Mouse (Mus musculus) midbrain, embryonic 14.5 days (tissue): Measurements from ENCODE around the gene Irf6. TPM values are rescaled to one million over a fixed set of nuclear protein-coding genes. Genes with fewer than 3 reads are reported as not detected.
A peak's percentile ranks its signal among the peaks of the same experiment; 100 is the strongest.

Experiments used
- ATAC-seq: fragments of 200-750 bp; cut with Nextera tagmentation; 2 replicates; pipeline ENCODE4 v1.8.0; 2017; ENCODE audit warnings: moderate number of reproducible peaks, moderate library complexity; ENCODE audit not compliant: low FRiP score, low TSS enrichment
- DNase-seq: peaks from one replicate; pipeline ENCODE4 v3.0.0-alpha.2; 2015
- H3K27ac ChIP-seq: fragments of 300-500 bp; sonication (generic); replicated peaks from 2 replicates; pipeline ENCODE4 v1.5.1; 2014; ENCODE audit warnings: mild to moderate bottlenecking, low read depth, low read length, moderate library complexity
- H3K27me3 ChIP-seq: fragments of 300-500 bp; sonication (generic); 2 replicates; pipeline ENCODE4 v1.6.1; 2014; ENCODE audit warnings: low read length, control low read depth, mixed read lengths; ENCODE audit not compliant: control insufficient read depth, insufficient read depth
- H3K36me3 ChIP-seq: fragments of 300-500 bp; sonication (generic); 2 replicates; pipeline ENCODE4 v1.6.1; 2014; ENCODE audit warnings: low read length, control low read depth; ENCODE audit not compliant: control insufficient read depth, insufficient read depth
- H3K4me1 ChIP-seq: fragments of 300-500 bp; sonication (generic); 2 replicates; pipeline ENCODE4 v1.6.1; 2014; ENCODE audit warnings: mild to moderate bottlenecking, antibody characterized with exemption, low read length, control low read depth; ENCODE audit not compliant: control insufficient read depth, insufficient read depth
- H3K4me2 ChIP-seq: fragments of 300-500 bp; sonication (generic); 2 replicates; pipeline ENCODE4 v1.6.1; 2014; ENCODE audit warnings: mild to moderate bottlenecking, low read length, moderate library complexity
- H3K4me3 ChIP-seq: fragments of 300-500 bp; sonication (generic); replicated peaks from 2 replicates; pipeline ENCODE4 v1.5.1; 2014; ENCODE audit warnings: low read depth, low read length
- H3K9ac ChIP-seq: fragments of 300-500 bp; sonication (generic); replicated peaks from 2 replicates; pipeline ENCODE4 v1.6.1; 2014; ENCODE audit warnings: mild to moderate bottlenecking, low read length, moderate library complexity
- H3K9me3 ChIP-seq: fragments of 300-500 bp; sonication (generic); 2 replicates; pipeline ENCODE4 v1.6.1; 2016; ENCODE audit warnings: low read length, control low read depth, mixed read lengths; ENCODE audit not compliant: control insufficient read depth
- WGBS: fragments of 180-500 bp; shearing (Covaris S2); extraction: QIAGEN DNeasy Blood & Tissue Kit; methylation state at CpG from one replicate; pipeline ENCODE4 v1.1.7; 2014; 5-methylcytosine and 5-hydroxymethylcytosine counted together
- polyA plus RNA-seq: library from polyadenylated mRNA; unstranded; fragments of >200 nt; fragmentation: Nextera tagmentation; extraction: Ambion mirVana; gene quantifications from 2 replicates; pipeline ENCODE4 v1.2.1, GENCODE M21; 2014

Irf6 gene
- polyA plus RNA-seq, 1 experiment from 2014 or later: 0.92 TPM

DNA sequence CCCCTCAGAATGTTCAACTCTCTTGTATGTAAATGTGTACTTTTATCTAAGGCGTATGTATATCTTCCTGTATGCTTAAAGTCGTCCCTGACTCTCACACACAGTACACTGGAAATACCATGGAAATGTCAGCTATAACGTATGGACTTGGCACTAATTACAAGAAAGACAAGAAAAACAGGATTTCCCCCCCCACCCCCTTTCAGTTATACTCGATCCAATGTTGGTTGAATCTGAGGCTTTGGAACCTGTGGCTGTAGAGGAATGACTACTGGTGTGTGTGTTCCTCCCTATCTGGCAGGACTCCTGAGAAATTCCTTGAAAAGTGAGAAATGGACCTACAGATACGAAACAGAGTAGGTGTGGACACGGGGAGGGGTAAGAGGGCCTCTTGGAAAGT is 35.3 kb downstream of the Irf6 start:
- DNase-seq: no peak
- H3K36me3 ChIP-seq: no peaks in the 10 kb centered on the region
- H3K27me3 ChIP-seq: no peaks in the 10 kb centered on the region
- no peak for ATAC-seq
- no peak overlapping the region for H3K27ac ChIP-seq
- no peak overlapping the region for H3K9ac ChIP-seq
- H3K4me1 ChIP-seq: peaks cover 10% of the 10 kb centered on the region; the same call in 1 of the 2 replicates
- no peak overlapping the region for H3K4me3 ChIP-seq
- no peak overlapping the region for H3K4me2 ChIP-seq
- no peaks in the 10 kb centered on the region for H3K9me3 ChIP-seq
- WGBS: 91% methylated on average over 6 of the region's 6 CpGs

DNA sequence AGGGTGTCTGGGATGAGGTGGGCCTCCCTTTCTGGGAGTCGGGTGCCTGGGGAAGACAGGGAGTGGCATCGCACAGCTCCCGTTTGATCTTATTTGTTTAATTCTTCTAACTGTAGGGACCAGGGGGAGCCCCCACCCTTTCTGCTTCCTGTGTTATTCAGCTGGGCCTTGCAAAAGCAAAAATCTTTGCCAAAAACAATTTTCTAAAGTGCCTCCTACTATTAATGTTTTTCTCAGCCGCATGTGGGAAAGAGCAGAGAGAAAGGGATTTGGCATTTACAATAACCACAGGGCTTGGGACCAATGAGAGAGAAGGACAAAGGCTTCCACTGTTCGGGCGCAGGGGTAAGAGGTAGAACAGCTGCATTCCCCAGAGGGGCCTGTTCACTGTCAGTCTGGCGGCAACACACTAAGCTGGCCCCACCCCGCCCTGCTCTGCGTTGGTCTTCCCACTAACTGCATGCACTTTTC is 36.3 kb downstream of the Irf6 start:
- H3K36me3 ChIP-seq: no peaks in the 10 kb centered on the region
- H3K9me3 ChIP-seq: no peaks in the 10 kb centered on the region
- ATAC-seq (peak; percentile 77; the same call in 1 of the 2 replicates), DNase-seq (peak; percentile 74)
- H3K4me2 ChIP-seq: no peak overlapping the region
- 0 out of 2 replicates have a peak overlapping the region, but pooled peaks have one; percentile 37 for H3K27ac ChIP-seq
- H3K9ac ChIP-seq: no peak overlapping the region
- WGBS: 27% methylated on average over 9 of the region's 9 CpGs
- no peaks in the 10 kb centered on the region for H3K27me3 ChIP-seq
- H3K4me3 ChIP-seq: no peak overlapping the region
- peaks cover 10% of the 10 kb centered on the region; the same call in 1 of the 2 replicates for H3K4me1 ChIP-seq

DNA sequence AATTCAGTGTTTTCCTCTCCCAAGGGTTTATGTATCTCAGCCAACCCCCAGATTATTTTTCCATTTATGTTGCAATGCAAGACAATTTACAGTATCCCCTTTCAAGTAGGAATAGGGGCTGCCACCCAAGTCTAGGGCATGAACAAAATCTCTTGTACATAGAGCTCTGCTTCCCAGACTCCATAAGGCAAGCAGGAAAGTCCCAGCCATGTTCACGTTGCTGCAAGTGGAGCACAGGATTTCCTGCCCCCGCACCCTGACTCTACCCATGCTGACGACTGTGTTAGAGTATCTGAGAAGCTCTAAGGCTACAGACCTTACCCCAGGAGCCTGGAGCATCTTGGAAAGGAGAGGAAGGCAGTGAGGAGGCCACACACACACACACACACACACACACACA is 36.9 kb downstream of the Irf6 start:
- 67% methylated on average over 3 of the region's 3 CpGs for WGBS
- DNase-seq (no peak), ATAC-seq (no peak)
- Histone ChIP-seq H3K9me3 (no peaks in the 10 kb centered on the region), H3K4me3 (no peak overlapping the region), H3K4me2 (no peak overlapping the region), H3K4me1 (peaks cover 10% of the 10 kb centered on the region; the same call in 1 of the 2 replicates), H3K9ac (no peak overlapping the region), H3K27ac (0 out of 2 replicates have a peak overlapping the region, but pooled peaks have one; percentile 13), H3K27me3 (no peaks in the 10 kb centered on the region), H3K36me3 (no peaks in the 10 kb centered on the region)

DNA sequence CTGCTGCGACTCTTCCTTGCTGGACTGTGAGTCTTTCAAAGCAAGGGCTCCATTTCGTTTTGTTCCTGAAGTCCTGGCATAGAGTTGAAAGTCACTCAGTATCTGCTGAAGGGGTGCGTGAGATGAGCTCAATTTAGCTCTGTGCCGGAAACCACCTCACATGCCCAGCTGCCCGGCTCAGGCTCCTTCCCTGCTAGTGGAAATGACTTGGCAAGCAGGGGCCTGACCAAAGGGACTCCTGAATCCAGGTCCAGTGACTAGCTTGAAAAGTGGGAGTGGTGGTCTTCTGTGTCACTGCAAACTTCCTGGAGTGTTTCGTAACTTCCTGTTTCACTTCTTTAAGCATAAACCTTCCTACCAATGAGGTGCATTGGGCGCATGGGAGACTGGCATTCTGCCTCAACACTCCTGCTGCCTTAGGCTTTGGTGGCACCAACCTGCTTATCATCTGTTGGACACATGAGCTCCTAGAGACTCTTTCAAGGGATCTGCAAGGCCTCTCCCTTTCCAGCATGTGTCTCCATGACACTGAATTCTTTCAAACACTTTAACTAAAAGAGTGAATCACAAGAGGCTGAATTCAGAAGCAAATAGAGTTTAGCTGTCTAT is 38.9 kb downstream of the Irf6 start:
- Histone ChIP-seq H3K9me3 (no peaks in the 10 kb centered on the region), H3K27ac (no peak overlapping the region), H3K27me3 (no peaks in the 10 kb centered on the region), H3K4me2 (no peak overlapping the region), H3K4me3 (no peak overlapping the region), H3K36me3 (no peaks in the 10 kb centered on the region), H3K9ac (no peak overlapping the region), H3K4me1 (peaks cover 10% of the 10 kb centered on the region; the same call in 1 of the 2 replicates)
- ATAC-seq (no peak), DNase-seq (no peak)
- WGBS: 88% methylated on average over 7 of the region's 7 CpGs

DNA sequence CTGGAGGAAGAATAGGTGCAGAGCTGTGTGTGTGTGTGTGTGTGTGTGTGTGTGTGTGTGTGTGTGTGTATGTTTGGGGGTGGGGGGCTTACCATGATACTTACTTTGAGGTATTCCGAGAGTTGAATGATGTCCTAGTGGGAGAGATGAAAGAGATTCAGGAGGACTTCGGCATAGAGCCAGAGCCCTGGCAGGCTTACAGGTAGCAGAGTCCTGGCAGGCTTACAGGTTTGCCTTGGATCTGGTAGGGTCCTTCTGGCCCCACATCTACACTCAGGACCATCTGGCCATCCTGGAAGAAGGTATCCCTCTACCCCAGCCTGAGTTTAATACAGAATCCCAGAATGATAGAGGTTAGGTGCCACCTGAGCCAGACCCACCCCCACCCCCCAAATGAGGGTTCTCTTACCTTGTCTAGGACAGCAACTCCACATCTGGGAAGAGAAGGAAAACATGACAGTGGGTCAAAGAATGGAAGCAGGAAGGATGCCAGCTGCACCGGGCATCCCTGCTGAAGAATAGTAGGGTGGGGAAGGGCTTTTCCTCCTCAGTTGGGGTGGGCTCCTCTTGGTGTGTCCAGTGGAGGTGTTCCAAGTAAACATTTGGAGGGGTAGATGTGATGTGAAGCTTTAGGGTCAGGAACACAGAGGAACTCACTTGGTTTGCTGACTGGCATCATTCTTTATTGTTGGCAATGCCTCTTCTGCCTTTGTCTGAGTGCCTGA is 41.7 kb downstream of the Irf6 start:
- no peak overlapping the region for H3K4me3 ChIP-seq
- no peak overlapping the region for H3K4me2 ChIP-seq
- 78% methylated on average over 3 of the region's 3 CpGs for WGBS
- no peaks in the 10 kb centered on the region for H3K9me3 ChIP-seq
- no peak for DNase-seq
- no peak for ATAC-seq
- H3K27me3 ChIP-seq: no peaks in the 10 kb centered on the region
- no peaks in the 10 kb centered on the region for H3K36me3 ChIP-seq
- peaks cover 2% of the 10 kb centered on the region; the same call in 1 of the 2 replicates for H3K4me1 ChIP-seq
- no peak overlapping the region for H3K27ac ChIP-seq
- H3K9ac ChIP-seq: no peak overlapping the region

DNA sequence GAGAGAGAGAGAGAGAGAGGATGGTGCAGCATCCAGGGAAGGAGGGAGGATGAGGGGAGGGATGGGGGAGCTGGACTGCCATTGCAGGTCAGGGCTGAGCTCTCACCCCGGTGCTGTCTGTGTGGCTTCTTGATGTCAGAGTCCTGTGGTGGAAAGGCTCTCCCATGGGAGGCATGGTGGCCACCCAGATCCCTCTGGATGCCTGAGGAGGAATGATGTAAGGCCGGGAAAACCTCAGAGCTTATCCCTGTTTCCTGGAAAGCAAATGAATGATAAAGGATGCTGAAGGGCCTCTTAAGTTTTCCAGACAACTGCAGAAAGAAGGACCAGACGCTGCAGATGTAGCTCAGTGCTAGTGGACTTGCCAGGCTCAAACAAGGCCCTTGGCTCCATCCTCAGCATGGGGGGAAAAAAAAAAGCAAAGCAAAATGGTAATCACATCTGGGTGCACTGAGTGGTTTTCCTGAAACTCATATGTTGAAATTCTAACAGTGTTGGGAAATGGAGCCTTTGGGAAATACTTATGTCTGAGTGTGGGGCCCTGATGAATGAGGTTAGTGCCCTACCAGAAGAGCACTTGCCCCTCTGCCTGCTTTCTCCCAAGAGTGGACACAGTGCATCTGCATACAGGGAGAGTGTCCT is 42.4 kb downstream of the Irf6 start:
- no peak overlapping the region for H3K4me2 ChIP-seq
- H3K9me3 ChIP-seq: no peaks in the 10 kb centered on the region
- H3K27ac ChIP-seq: no peak overlapping the region
- H3K4me3 ChIP-seq: no peak overlapping the region
- ATAC-seq (no peak), DNase-seq (no peak)
- H3K4me1 ChIP-seq: no peaks in the 10 kb centered on the region
- H3K27me3 ChIP-seq: no peaks in the 10 kb centered on the region
- no peak overlapping the region for H3K9ac ChIP-seq
- H3K36me3 ChIP-seq: no peaks in the 10 kb centered on the region
- WGBS: 73% methylated on average over 3 of the region's 3 CpGs

DNA sequence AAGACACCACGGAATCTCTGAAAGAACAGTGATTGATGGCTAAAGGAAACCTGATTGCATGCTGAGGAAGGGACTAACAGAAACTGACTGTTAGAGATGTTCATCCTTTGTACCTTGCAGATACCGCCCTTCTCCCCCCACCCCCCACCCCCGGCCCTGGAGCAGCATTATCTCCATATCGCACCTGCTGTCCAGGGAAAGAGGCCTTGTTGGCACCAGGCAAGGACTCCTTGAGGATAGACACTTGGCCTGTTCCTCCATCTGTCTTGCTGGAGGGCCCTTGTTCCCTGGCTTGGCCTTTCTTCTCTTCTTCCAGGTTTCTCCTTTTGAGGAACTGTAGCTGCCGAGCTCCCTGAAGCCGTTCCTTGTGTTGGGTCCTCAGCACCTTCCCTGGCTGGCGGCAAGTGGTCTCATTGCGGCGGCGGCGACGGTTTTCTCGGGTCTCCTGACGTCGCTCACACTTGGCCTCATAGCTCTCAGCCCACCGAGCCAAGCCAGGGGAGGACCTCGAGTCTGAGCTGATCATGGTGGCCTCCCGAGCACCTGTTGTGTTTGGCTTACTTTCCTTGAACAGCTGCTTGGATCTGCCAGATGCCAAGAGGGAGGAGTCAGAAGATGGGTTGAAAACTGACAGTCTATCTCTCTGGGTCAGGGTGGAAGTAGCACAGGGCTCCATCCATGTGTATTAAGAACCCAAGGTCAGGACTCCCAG is 44.7 kb downstream of the Irf6 start:
- WGBS: 91% methylated on average over 18 of the region's 18 CpGs
- ATAC-seq: no peak

DNA sequence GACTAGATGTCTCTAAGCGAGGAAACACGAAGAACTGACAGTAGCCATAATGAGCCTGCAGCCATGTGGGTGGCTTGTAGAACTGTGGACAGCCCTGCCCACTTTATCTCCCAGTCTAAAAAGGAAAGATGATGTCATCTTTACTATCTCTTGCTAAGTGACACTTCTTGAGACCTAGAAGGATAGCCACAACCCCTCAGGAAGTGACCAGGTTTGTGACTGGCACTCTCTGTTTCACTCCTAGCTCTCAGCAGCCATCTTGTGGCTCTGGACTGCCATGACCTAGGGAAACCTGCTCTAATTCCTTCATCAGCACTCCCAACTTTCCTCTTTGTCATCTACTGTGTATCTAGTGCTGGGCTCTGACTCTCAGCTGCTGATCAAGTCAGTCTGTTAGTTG is 45.4 kb downstream of the Irf6 start:
- no peak for DNase-seq
- Histone ChIP-seq H3K4me1 (no peaks in the 10 kb centered on the region), H3K9me3 (no peaks in the 10 kb centered on the region), H3K9ac (no peak overlapping the region), H3K4me3 (no peak overlapping the region), H3K27me3 (no peaks in the 10 kb centered on the region), H3K4me2 (no peak overlapping the region), H3K27ac (no peak overlapping the region), H3K36me3 (no peaks in the 10 kb centered on the region)
- 80% methylated on average over 2 of the region's 2 CpGs for WGBS
- no peak for ATAC-seq

More for the DNA sequence above, 44.7 kb downstream of the Irf6 start:
- Histone ChIP-seq H3K4me2 (no peak overlapping the region), H3K27me3 (no peaks in the 10 kb centered on the region), H3K4me3 (no peak overlapping the region), H3K4me1 (no peaks in the 10 kb centered on the region), H3K27ac (no peak overlapping the region), H3K36me3 (no peaks in the 10 kb centered on the region), H3K9ac (no peak overlapping the region), H3K9me3 (no peaks in the 10 kb centered on the region)
- DNase-seq: no peak
